Mouse (Mus musculus) embryonic fibroblast, embryonic 13.5 days (primary cell): Measurements from ENCODE around the gene Mup3.

Experiments
- CTCF ChIP-seq: IDR thresholded peaks from 2 replicates; pipeline ENCODE4 v1.5.1; 2011; ENCODE audit warnings: mild to moderate bottlenecking, control low read depth, low read length, moderate library complexity, borderline replicate concordance; ENCODE audit not compliant: insufficient read depth
- POLR2A ChIP-seq: IDR thresholded peaks from 2 replicates; pipeline ENCODE4 v1.6.1; 2011; ENCODE audit warnings: low read depth, mild to moderate bottlenecking, control low read depth, low read length, moderate library complexity

DNA sequence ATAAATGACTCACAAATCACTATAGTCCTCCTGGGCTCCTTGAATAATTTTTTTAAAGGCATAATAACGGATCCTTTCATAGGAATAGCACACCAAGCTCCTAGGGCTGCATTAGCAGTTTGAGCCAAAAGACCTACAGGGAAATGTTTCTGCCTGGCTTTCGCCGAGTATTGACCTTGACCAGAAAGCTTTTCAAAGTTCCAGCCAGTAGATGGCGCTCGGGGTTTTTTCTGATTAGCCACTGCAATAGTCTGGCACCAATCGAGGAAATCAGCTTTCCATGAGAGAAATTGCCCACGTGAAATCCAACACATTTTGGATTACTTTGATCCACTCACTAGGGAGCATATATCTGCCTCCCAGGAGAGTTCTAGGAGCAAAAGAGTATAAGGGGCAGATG is 46.6 kb upstream of the Mup3 start:
- TF ChIP-seq CTCF (no peak), POLR2A (no peak)
